Mouse (Mus musculus) left cerebral cortex, postnatal 25 days (tissue): ENCODE results near the gene Catsper1. TPM values are rescaled to one million over a fixed set of nuclear protein-coding genes. Genes with fewer than 3 reads are reported as not detected.

ENCODE experiments used
- DNase-seq, 2 experiments: peaks; one replicate each; pipeline ENCODE4 v3.0.0; 2022; ENCODE audit warnings: low spot score in 2 of 2, mixed read lengths in 1 of 2
- intact Hi-C: fragments of 180-260 bp; cut with DNase I; formaldehyde crosslinking; loops from one replicate; pipeline ENCODE4 v1.15.1; 2025
- total RNA-seq, 2 experiments: library from RNA; stranded (reverse); gene quantifications; 2 replicates each; pipeline ENCODE4 v1.2.3; 2021

The Catsper1 gene
- total RNA-seq, 2 experiments from 2014 or later = not detected

- intact Hi-C loops = loop anchor here (2.0 kb wide), 1 partner anchor 101 kb away; the partner anchor contains the start of gene Cfl1
- no peak for DNase-seq
These were observed 54.1 kb downstream of the Catsper1 start for GRCm38 (mm10) chr19:5389647-5390046.

- intact Hi-C loops = no loop called here
- no peak for DNase-seq
These were observed 54.9 kb downstream of the Catsper1 start for GRCm38 (mm10) chr19:5390416-5390815.

GRCm38 (mm10) chr19:5392892-5393291 lies 57.4 kb downstream of the Catsper1 start:
- intact Hi-C loops = no loop called here
- no peak for DNase-seq

Other genes with a start within 250 kb of the Catsper1 start
- 10 to 100 TPM; 24.6 to 26.0 TPM for gene Yif1a, start 247.2 kb upstream of the Catsper1 start, total RNA-seq
- 100 to 1,000 TPM; 274 to 282 TPM for gene Cnih2, start 237.2 kb upstream of the Catsper1 start, total RNA-seq
- gene Rab1b, start 228.7 kb upstream of the Catsper1 start, total RNA-seq = 100 to 1,000 TPM; 157 to 159 TPM
- gene Klc2, start 217.2 kb upstream of the Catsper1 start, total RNA-seq = 100 to 1,000 TPM; 245 to 251 TPM
- gene Pacs1, start 62.6 kb upstream of the Catsper1 start, total RNA-seq = 10 to 100 TPM; 60.3 to 62.2 TPM
- 100 to 1,000 TPM; 196 to 198 TPM for gene Sf3b2, start 40.3 kb upstream of the Catsper1 start, total RNA-seq
- 10 to 100 TPM; 84.3 to 92.4 TPM for gene Gal3st3, start 37.4 kb upstream of the Catsper1 start, total RNA-seq
- gene Cst6, start 13.8 kb downstream of the Catsper1 start, total RNA-seq = 10 to 100 TPM; 21.2 to 23.9 TPM
- gene Eif1ad, start 31.0 kb downstream of the Catsper1 start, total RNA-seq = 10 to 100 TPM; 24.9 to 25.6 TPM
- 10 to 100 TPM; 83.4 to 84.4 TPM for gene Banf1, start 31.4 kb downstream of the Catsper1 start, total RNA-seq
- gene Sart1, start 53.0 kb downstream of the Catsper1 start, total RNA-seq = 10 to 100 TPM; 87.9 to 92.8 TPM
- gene Tsga10ip, start 66.8 kb downstream of the Catsper1 start, total RNA-seq = not detected
- 100 to 1,000 TPM; 197 to 233 TPM for gene Drap1, start 89.2 kb downstream of the Catsper1 start, total RNA-seq
- gene AI837181, start 89.4 kb downstream of the Catsper1 start, total RNA-seq = 10 to 100 TPM; 70.2 to 73.3 TPM
- gene Fosl1, start 111.8 kb downstream of the Catsper1 start, total RNA-seq = not detected
- 10 to 100 TPM; 26.4 to 27.9 TPM for gene Ccdc85b, start 122.2 kb downstream of the Catsper1 start, total RNA-seq
- 10 to 100 TPM; 81.9 to 92.9 TPM for gene Fibp, start 124.9 kb downstream of the Catsper1 start, total RNA-seq
- gene Ctsw, start 132.8 kb downstream of the Catsper1 start, total RNA-seq = under 1 TPM; 0.73 to 0.80 TPM
- gene Efemp2, start 138.2 kb downstream of the Catsper1 start, total RNA-seq = 10 to 100 TPM; 15.2 to 16.4 TPM
- 10 to 100 TPM; 30.7 to 30.9 TPM for gene Mus81, start 152.7 kb downstream of the Catsper1 start, total RNA-seq
- 1,000 to 10,000 TPM; 1,474 to 1,552 TPM for gene Cfl1, start 154.7 kb downstream of the Catsper1 start, total RNA-seq
- 1 to 10 TPM; 5.1 to 7.7 TPM for gene 1700020D05Rik, start 168.0 kb downstream of the Catsper1 start, total RNA-seq
- 10 to 100 TPM; 80.4 to 81.0 TPM for gene Snx32, start 174.8 kb downstream of the Catsper1 start, total RNA-seq
- gene Ovol1, start 224.9 kb downstream of the Catsper1 start, total RNA-seq = not detected
- gene Ap5b1, start 232.3 kb downstream of the Catsper1 start, total RNA-seq = 1 to 10 TPM; 5.2 to 6.4 TPM